8 mouse cellular contexts compared by ENCODE assay signal in genomic region chr4:145017745-145018144, GRCm38 (mm10).
DNase-seq lines count a peak whose midpoint lies in the region; ATAC-seq and TF ChIP-seq lines count a peak whose summit lies in the region.

No protein-coding gene starts in this region.

- no peak overlapping the region for H3K9ac ChIP-seq in midbrain, postnatal 0 days (replicated peaks; ENCODE audit: low read length, poor library complexity, severe bottlenecking)
- no peak overlapping the region for H3K9ac ChIP-seq in hindbrain, embryonic 14.5 days

- H3K36me3 ChIP-seq in midbrain, postnatal 0 days (ENCODE audit: insufficient read depth, low read length), result peaks cover 16% of the 10 kb centered on the region
- peaks cover 28% of the 10 kb centered on the region for H3K36me3 ChIP-seq in midbrain, embryonic 10.5 days
- peaks cover 1% of the 10 kb centered on the region for H3K36me3 ChIP-seq in kidney, adult 2 months (ENCODE audit: control insufficient read depth, insufficient read depth, low read length)
- H3K36me3 ChIP-seq in hindbrain, embryonic 10.5 days, result peaks cover 35% of the 10 kb centered on the region
- H3K36me3 ChIP-seq in hindbrain, embryonic 14.5 days (replicated peaks; ENCODE audit: control insufficient read depth, insufficient read depth), result peaks cover 48% of the 10 kb centered on the region

- H3K27ac ChIP-seq in midbrain, postnatal 0 days (ENCODE audit: low read depth, low read length), result no peak overlapping the region
- no peak overlapping the region for H3K27ac ChIP-seq in midbrain, embryonic 10.5 days (replicated peaks)
- H3K27ac ChIP-seq in kidney, adult 2 months (ENCODE audit: insufficient read depth, low read depth, low read length), result peak overlapping the region; percentile 90
- no peak overlapping the region for H3K27ac ChIP-seq in hindbrain, embryonic 10.5 days
- H3K27ac ChIP-seq in hindbrain, embryonic 14.5 days, result no peak overlapping the region

- no peak for TF ChIP-seq CTCF in midbrain, postnatal 0 days (IDR thresholded peaks at IDR 0.05)
- TF ChIP-seq CTCF in kidney, adult 2 months (conservative IDR thresholded peaks at IDR 0.05; ENCODE audit: insufficient read depth, insufficient read length, low read depth, low read length), result no peak

- no peaks in the 10 kb centered on the region for H3K9me3 ChIP-seq in midbrain, postnatal 0 days (ENCODE audit: low read length)
- H3K9me3 ChIP-seq in midbrain, embryonic 10.5 days (replicated peaks), result no peaks in the 10 kb centered on the region
- H3K9me3 ChIP-seq in hindbrain, embryonic 10.5 days, result no peaks in the 10 kb centered on the region
- no peaks in the 10 kb centered on the region for H3K9me3 ChIP-seq in hindbrain, embryonic 14.5 days (ENCODE audit: control insufficient read depth, low read length)

- H3K27me3 ChIP-seq in midbrain, postnatal 0 days (ENCODE audit: insufficient read depth, low read length), result no peaks in the 10 kb centered on the region
- H3K27me3 ChIP-seq in midbrain, embryonic 10.5 days (ENCODE audit: low read depth, poor library complexity, severe bottlenecking), result no peaks in the 10 kb centered on the region
- no peaks in the 10 kb centered on the region for H3K27me3 ChIP-seq in kidney, adult 2 months (replicated peaks; ENCODE audit: control insufficient read depth, insufficient read depth, low read length)
- no peaks in the 10 kb centered on the region for H3K27me3 ChIP-seq in hindbrain, embryonic 10.5 days (ENCODE audit: insufficient read depth, poor library complexity, severe bottlenecking)
- H3K27me3 ChIP-seq in hindbrain, embryonic 14.5 days (ENCODE audit: control insufficient read depth, insufficient read depth, low read length), result no peaks in the 10 kb centered on the region

- peak; percentile 75 for DNase-seq in midbrain, postnatal 0 days (ENCODE audit: low spot score)
- no peak for DNase-seq in midbrain, embryonic 10.5 days (ENCODE audit: low spot score)
- peak; percentile 94 for DNase-seq in kidney, adult 2 months
- DNase-seq in lung, postnatal 25 days (ENCODE audit: low spot score), result peak; percentile 87
- DNase-seq in embryo, embryonic 9.5 days (ENCODE audit: extremely low spot score), result no peak
- no peak for DNase-seq in hindbrain, embryonic 10.5 days (ENCODE audit: low spot score)
- DNase-seq in hindbrain, embryonic 14.5 days (ENCODE audit: low spot score), result no peak

- ATAC-seq in midbrain, postnatal 0 days (ENCODE audit: low FRiP score), result peak; percentile 47; the same call in 1 of the 2 replicates
- 0 out of 2 replicates have a peak, but pooled peaks have one; percentile 7 for ATAC-seq in common myeloid progenitor, adult 5-6 weeks (replicated peaks; ENCODE audit: low read depth, poor library complexity, severe bottlenecking)
- no peak for ATAC-seq in hindbrain, embryonic 14.5 days (ENCODE audit: low FRiP score)

- H3K4me3 ChIP-seq in midbrain, postnatal 0 days (ENCODE audit: low read depth, low read length), result no peak overlapping the region
- no peak overlapping the region for H3K4me3 ChIP-seq in midbrain, embryonic 10.5 days
- no peak overlapping the region for H3K4me3 ChIP-seq in kidney, adult 2 months (ENCODE audit: insufficient read depth, low read depth, low read length)
- H3K4me3 ChIP-seq in hindbrain, embryonic 10.5 days, result no peak overlapping the region
- no peak overlapping the region for H3K4me3 ChIP-seq in hindbrain, embryonic 14.5 days (replicated peaks; ENCODE audit: low read length)

- H3K4me2 ChIP-seq in midbrain, postnatal 0 days (ENCODE audit: low read depth, low read length, poor library complexity, severe bottlenecking), result no peak overlapping the region
- no peak overlapping the region for H3K4me2 ChIP-seq in hindbrain, embryonic 14.5 days (replicated peaks)

- TF ChIP-seq POLR2A in kidney, adult 2 months (IDR thresholded peaks at IDR 0.05; ENCODE audit: low read depth, low read length), result no peak

- WGBS in midbrain, postnatal 0 days, result 69% methylated on average over 2 of the region's 2 CpGs
- 81% methylated on average over 2 of the region's 2 CpGs for WGBS in midbrain, embryonic 10.5 days
- 42% methylated on average over 2 of the region's 2 CpGs for WGBS in kidney, adult 2 months
- WGBS in hindbrain, embryonic 10.5 days, result 83% methylated on average over 2 of the region's 2 CpGs
- 76% methylated on average over 2 of the region's 2 CpGs for WGBS in hindbrain, embryonic 14.5 days

- H3K4me1 ChIP-seq in midbrain, postnatal 0 days (ENCODE audit: insufficient read depth, low read length), result no peaks in the 10 kb centered on the region
- H3K4me1 ChIP-seq in midbrain, embryonic 10.5 days, result no peaks in the 10 kb centered on the region
- peaks cover 41% of the 10 kb centered on the region for H3K4me1 ChIP-seq in kidney, adult 2 months (ENCODE audit: control insufficient read depth, insufficient read depth, low read length)
- H3K4me1 ChIP-seq in hindbrain, embryonic 10.5 days (replicated peaks), result no peaks in the 10 kb centered on the region
- H3K4me1 ChIP-seq in hindbrain, embryonic 14.5 days (replicated peaks; ENCODE audit: control insufficient read depth, insufficient read depth, low read length), result no peaks in the 10 kb centered on the region

Comparison
In these comparisons a context has a peak if more than half of its experiments do, and no peak if none do; other contexts are left out.
1. DNase-seq: peak in midbrain, postnatal 0 days (single experiment), kidney, adult 2 months (single experiment) and lung, postnatal 25 days (single experiment); none in midbrain, embryonic 10.5 days (single experiment), embryo, embryonic 9.5 days (single experiment), hindbrain, embryonic 10.5 days (single experiment) and hindbrain, embryonic 14.5 days (single experiment).